7 mouse cellular contexts compared by ENCODE assay signal in genomic region chr14:20703461-20703860, GRCm38 (mm10). TPM values are rescaled to one million over a fixed set of nuclear protein-coding genes. Genes with fewer than 3 reads are reported as not detected.
DNase-seq lines count a peak whose midpoint lies in the region; ATAC-seq and TF ChIP-seq lines count a peak whose summit lies in the region.
"Not testable (repeated sequence)": the region's sequence is repeated elsewhere in the genome, so short reads cannot be mapped to it uniquely, and the experiment has no call there.

No protein-coding gene starts in this region.

- peak overlapping the region; percentile 65 for H3K4me3 ChIP-seq in cortical plate, adult 2 months (ENCODE audit: insufficient read depth, low read length)
- H3K4me3 ChIP-seq in forebrain, embryonic 14.5 days (ENCODE audit: low read depth, low read length): peak overlapping the region; percentile 63
- peak overlapping the region; percentile 78 for H3K4me3 ChIP-seq in heart, postnatal 0 days (ENCODE audit: low read depth, low read length)
- peak overlapping the region; percentile 89 for H3K4me3 ChIP-seq in kidney, adult 2 months (ENCODE audit: insufficient read depth, low read depth, low read length)
- H3K4me3 ChIP-seq in liver, adult 2 months (ENCODE audit: insufficient read depth, low read depth, low read length): peak overlapping the region; percentile 82
- H3K4me3 ChIP-seq in macrophage (ENCODE audit: inconsistent target): peak overlapping the region; percentile 96
- H3K4me3 ChIP-seq in neural tube, embryonic 13.5 days: peak overlapping the region; percentile 79

- H3K27me3 ChIP-seq in forebrain, embryonic 14.5 days (replicated peaks; ENCODE audit: control insufficient read depth, insufficient read depth, low read length); heart, postnatal 0 days (ENCODE audit: control insufficient read depth, insufficient read depth, low read length); kidney, adult 2 months (replicated peaks; ENCODE audit: control insufficient read depth, insufficient read depth, low read length); liver, adult 2 months (ENCODE audit: control insufficient read depth, insufficient read depth, low read length); neural tube, embryonic 13.5 days: not testable (repeated sequence)

- peak overlapping the region; percentile 70 for H3K4me2 ChIP-seq in forebrain, embryonic 14.5 days (ENCODE audit: low read length)
- peak overlapping the region; percentile 82 for H3K4me2 ChIP-seq in heart, postnatal 0 days (ENCODE audit: low read depth, low read length)
- H3K4me2 ChIP-seq in neural tube, embryonic 13.5 days: peak overlapping the region; percentile 68

- peaks cover 25% of the 10 kb centered on the region; the same call in 1 of the 2 replicates for H3K36me3 ChIP-seq in forebrain, embryonic 14.5 days (ENCODE audit: control insufficient read depth, insufficient read depth, low read length)
- peaks cover 20% of the 10 kb centered on the region for H3K36me3 ChIP-seq in heart, postnatal 0 days (replicated peaks; ENCODE audit: control insufficient read depth, insufficient read depth, low read length)
- not testable (repeated sequence) for H3K36me3 ChIP-seq in kidney, adult 2 months (ENCODE audit: control insufficient read depth, insufficient read depth, low read length); liver, adult 2 months (ENCODE audit: control insufficient read depth, insufficient read depth, low read length); macrophage (ENCODE audit: inconsistent target)
- H3K36me3 ChIP-seq in neural tube, embryonic 13.5 days: peaks cover 27% of the 10 kb centered on the region

- not testable (repeated sequence) for H3K9me3 ChIP-seq in forebrain, embryonic 14.5 days (replicated peaks; ENCODE audit: control insufficient read depth, low read length); heart, postnatal 0 days (replicated peaks; ENCODE audit: control insufficient read depth, low read length); neural tube, embryonic 13.5 days

- ATAC-seq in forebrain, embryonic 14.5 days; heart, postnatal 0 days (ENCODE audit: insufficient read depth, low read depth); neural tube, embryonic 13.5 days (ENCODE audit: low read depth): not testable (repeated sequence)

- TF ChIP-seq CTCF in cortical plate, adult 2 months (IDR thresholded peaks at IDR 0.05; ENCODE audit: extremely low read depth, insufficient read depth, low read length); heart, postnatal 0 days (IDR thresholded peaks at IDR 0.05; ENCODE audit: low read depth); kidney, adult 2 months (conservative IDR thresholded peaks at IDR 0.05; ENCODE audit: insufficient read depth, insufficient read length, low read depth, low read length); liver, adult 2 months (IDR thresholded peaks at IDR 0.05; ENCODE audit: low read depth, low read length): not testable (repeated sequence)

- peak overlapping the region; percentile 79 for H3K9ac ChIP-seq in forebrain, embryonic 14.5 days (ENCODE audit: low read length)
- H3K9ac ChIP-seq in heart, postnatal 0 days (replicated peaks; ENCODE audit: low read depth, low read length): peak overlapping the region; percentile 94
- H3K9ac ChIP-seq in liver, adult 2 months (ENCODE audit: low read depth, low read length): peak overlapping the region; percentile 94
- H3K9ac ChIP-seq in neural tube, embryonic 13.5 days: peak overlapping the region; percentile 88

- TF ChIP-seq EP300 in heart, postnatal 0 days (IDR thresholded peaks at IDR 0.05; ENCODE audit: low read depth): 0 out of 2 replicates have a peak, but pooled peaks have one; percentile 9

- not testable (repeated sequence) for TF ChIP-seq POLR2A in cortical plate, adult 2 months (IDR thresholded peaks at IDR 0.05; ENCODE audit: extremely low read depth, insufficient read depth, low read length); kidney, adult 2 months (IDR thresholded peaks at IDR 0.05; ENCODE audit: low read depth, low read length); liver, adult 2 months (IDR thresholded peaks at IDR 0.05; ENCODE audit: extremely low read depth, insufficient read depth, low read length)

- 9% methylated on average over 8 of the region's 8 CpGs for WGBS in forebrain, embryonic 14.5 days
- WGBS in heart, postnatal 0 days: 5% methylated on average over 8 of the region's 8 CpGs
- WGBS in kidney, adult 2 months: 8% methylated on average over 8 of the region's 8 CpGs
- WGBS in liver, adult 2 months: 7% methylated on average over 8 of the region's 8 CpGs
- 17% methylated on average over 6 of the region's 8 CpGs for WGBS in macrophage (ENCODE audit: missing documents)
- WGBS in neural tube, embryonic 13.5 days: 7% methylated on average over 8 of the region's 8 CpGs

- not testable (repeated sequence) for H3K4me1 ChIP-seq in cortical plate, adult 2 months (ENCODE audit: control insufficient read depth, insufficient read depth, low read length); kidney, adult 2 months (ENCODE audit: control insufficient read depth, insufficient read depth, low read length); liver, adult 2 months (ENCODE audit: control insufficient read depth, insufficient read depth, low read length)
- H3K4me1 ChIP-seq in forebrain, embryonic 14.5 days (ENCODE audit: control insufficient read depth, insufficient read depth, low read length): peaks cover 22% of the 10 kb centered on the region
- H3K4me1 ChIP-seq in heart, postnatal 0 days (ENCODE audit: control insufficient read depth, insufficient read depth): peaks cover 17% of the 10 kb centered on the region
- H3K4me1 ChIP-seq in neural tube, embryonic 13.5 days (replicated peaks): peaks cover 59% of the 10 kb centered on the region

- peaks cover 22% of the 10 kb centered on the region for H3K79me2 ChIP-seq in liver, adult 2 months (ENCODE audit: control insufficient read depth, insufficient read depth, low read length)
- peaks cover 68% of the 10 kb centered on the region for H3K79me2 ChIP-seq in macrophage (ENCODE audit: inconsistent target)

- not testable (repeated sequence) for H3K27ac ChIP-seq in cortical plate, adult 2 months (ENCODE audit: insufficient read depth, low read length)
- peak overlapping the region; percentile 87 for H3K27ac ChIP-seq in forebrain, embryonic 14.5 days (ENCODE audit: low read depth, low read length)
- H3K27ac ChIP-seq in heart, postnatal 0 days (ENCODE audit: low read depth): peak overlapping the region; percentile 97
- H3K27ac ChIP-seq in kidney, adult 2 months (ENCODE audit: insufficient read depth, low read depth, low read length): peak overlapping the region; percentile 78; the same call in 1 of the 2 replicates
- peak overlapping the region; percentile 88; the same call in 1 of the 2 replicates for H3K27ac ChIP-seq in liver, adult 2 months (replicated peaks; ENCODE audit: insufficient read depth, low read depth, low read length)
- peak overlapping the region; percentile 65 for H3K27ac ChIP-seq in macrophage
- peak overlapping the region; percentile 92 for H3K27ac ChIP-seq in neural tube, embryonic 13.5 days (replicated peaks)

- not testable (repeated sequence) for DNase-seq in forebrain, embryonic 14.5 days (ENCODE audit: low spot score); heart, postnatal 0 days (ENCODE audit: low spot score); kidney, adult 2 months; liver, adult 2 months (ENCODE audit: extremely low read depth, low read depth, low spot score)

RNA-seq across cellular contexts. Expression of gene Chchd1, which starts 0.7 kb away (rescaled TPM):
- polyA plus RNA-seq in cortical plate, adult 2 months (2012; rRNA removed): 84.9 and 85.9 TPM in 2 replicates
- 227 and 259 TPM in 2 replicates for polyA plus RNA-seq in forebrain, embryonic 14.5 days (2014; fragmentation: Nextera tagmentation; extraction: Ambion mirVana)
- total RNA-seq in heart, postnatal 0 days (2014; rRNA removed; ENCODE audit: low replicate concordance): 159 and 181 TPM in 2 replicates
- polyA plus RNA-seq in heart, postnatal 0 days (2015; fragmentation: Nextera tagmentation; extraction: Ambion mirVana): 243 and 251 TPM in 2 replicates
- 42.3 and 54.0 TPM in 2 replicates for polyA plus RNA-seq in kidney, adult 2 months (2012; rRNA removed)
- total RNA-seq in liver, adult 2 months (2014; rRNA removed): 92.7 and 112 TPM in 2 replicates
- 23.8 and 31.0 TPM in 2 replicates for polyA plus RNA-seq in liver, adult 2 months (2012; rRNA removed)
- 10 to 100 TPM in 24 of 26 experiments, 1 to 10 TPM in 2; 9.8 to 58.5 (median 26.2) TPM for total RNA-seq in macrophage (2018; cell fraction: chromatin; rRNA removed)
- total RNA-seq in macrophage (2018; cell fraction: cytosol; rRNA removed): 100 to 1,000 TPM in 2 of 26 experiments, 10 to 100 TPM in 24; 49.8 to 116 (median 73.2) TPM
- 10 to 100 TPM; 11.2 to 51.2 (median 21.9) TPM for total RNA-seq in macrophage (2018; cell fraction: nucleus; rRNA removed)
- polyA plus RNA-seq in macrophage (2018): 58.9 to 120 TPM (median 68.1 TPM) in 3 replicates
- 191 and 218 TPM in 2 replicates for polyA plus RNA-seq in neural tube, embryonic 13.5 days (2015; fragmentation: Nextera tagmentation; extraction: Ambion mirVana)

RNA-seq across cellular contexts. Expression of gene Zswim8, which starts 3.9 kb away (rescaled TPM):
- 174 and 185 TPM in 2 replicates for polyA plus RNA-seq in cortical plate, adult 2 months (2012; rRNA removed)
- 31.8 and 39.1 TPM in 2 replicates for polyA plus RNA-seq in forebrain, embryonic 14.5 days (2014; fragmentation: Nextera tagmentation; extraction: Ambion mirVana)
- total RNA-seq in heart, postnatal 0 days (2014; rRNA removed; ENCODE audit: low replicate concordance): 60.1 and 78.8 TPM in 2 replicates
- polyA plus RNA-seq in heart, postnatal 0 days (2015; fragmentation: Nextera tagmentation; extraction: Ambion mirVana): 11.6 and 14.2 TPM in 2 replicates
- 136 and 167 TPM in 2 replicates for polyA plus RNA-seq in kidney, adult 2 months (2012; rRNA removed)
- total RNA-seq in liver, adult 2 months (2014; rRNA removed): 11.4 and 19.6 TPM in 2 replicates
- 58.6 and 95.0 TPM in 2 replicates for polyA plus RNA-seq in liver, adult 2 months (2012; rRNA removed)
- total RNA-seq in macrophage (2018; cell fraction: chromatin; rRNA removed): 100 to 1,000 TPM; 322 to 740 (median 494) TPM
- 10 to 100 TPM; 30.5 to 65.8 (median 44.9) TPM for total RNA-seq in macrophage (2018; cell fraction: cytosol; rRNA removed)
- total RNA-seq in macrophage (2018; cell fraction: nucleus; rRNA removed): 100 to 1,000 TPM; 207 to 425 (median 288) TPM
- polyA plus RNA-seq in macrophage (2018): 38.2 to 53.2 TPM (median 47.0 TPM) in 3 replicates
- 51.4 and 51.5 TPM in 2 replicates for polyA plus RNA-seq in neural tube, embryonic 13.5 days (2015; fragmentation: Nextera tagmentation; extraction: Ambion mirVana)

RNA-seq across cellular contexts. Expression of gene Fut11, which starts 8.7 kb away (rescaled TPM):
- polyA plus RNA-seq in cortical plate, adult 2 months (2012; rRNA removed): 14.9 and 16.3 TPM in 2 replicates
- 13.1 and 15.1 TPM in 2 replicates for polyA plus RNA-seq in forebrain, embryonic 14.5 days (2014; fragmentation: Nextera tagmentation; extraction: Ambion mirVana)
- total RNA-seq in heart, postnatal 0 days (2014; rRNA removed; ENCODE audit: low replicate concordance): 11.1 and 14.2 TPM in 2 replicates
- 11.4 and 11.9 TPM in 2 replicates for polyA plus RNA-seq in heart, postnatal 0 days (2015; fragmentation: Nextera tagmentation; extraction: Ambion mirVana)
- polyA plus RNA-seq in kidney, adult 2 months (2012; rRNA removed): 7.9 and 11.2 TPM in 2 replicates
- 3.3 and 3.7 TPM in 2 replicates for total RNA-seq in liver, adult 2 months (2014; rRNA removed)
- 2.5 and 3.8 TPM in 2 replicates for polyA plus RNA-seq in liver, adult 2 months (2012; rRNA removed)
- 1 to 10 TPM in 25 of 26 experiments, under 1 TPM in 1; 1.00 to 9.2 (median 2.9) TPM for total RNA-seq in macrophage (2018; cell fraction: chromatin; rRNA removed)
- total RNA-seq in macrophage (2018; cell fraction: cytosol; rRNA removed): 10 to 100 TPM in 6 of 26 experiments, 1 to 10 TPM in 20; 4.8 to 14.4 (median 8.4) TPM
- total RNA-seq in macrophage (2018; cell fraction: nucleus; rRNA removed): 10 to 100 TPM in 13 of 26 experiments, 1 to 10 TPM in 13; 4.7 to 21.4 (median 10.0) TPM
- 6.3 to 12.2 TPM (median 8.0 TPM) in 3 replicates for polyA plus RNA-seq in macrophage (2018)
- 28.3 and 29.1 TPM in 2 replicates for polyA plus RNA-seq in neural tube, embryonic 13.5 days (2015; fragmentation: Nextera tagmentation; extraction: Ambion mirVana)

RNA-seq across cellular contexts. Expression of gene Sec24c, which starts 29.4 kb away (rescaled TPM):
- 77.2 and 79.3 TPM in 2 replicates for polyA plus RNA-seq in cortical plate, adult 2 months (2012; rRNA removed)
- 64.9 and 75.4 TPM in 2 replicates for polyA plus RNA-seq in forebrain, embryonic 14.5 days (2014; fragmentation: Nextera tagmentation; extraction: Ambion mirVana)
- 71.2 and 91.6 TPM in 2 replicates for total RNA-seq in heart, postnatal 0 days (2014; rRNA removed; ENCODE audit: low replicate concordance)
- polyA plus RNA-seq in heart, postnatal 0 days (2015; fragmentation: Nextera tagmentation; extraction: Ambion mirVana): 42.6 and 42.9 TPM in 2 replicates
- 133 and 153 TPM in 2 replicates for polyA plus RNA-seq in kidney, adult 2 months (2012; rRNA removed)
- total RNA-seq in liver, adult 2 months (2014; rRNA removed): 52.7 and 57.8 TPM in 2 replicates
- 127 and 183 TPM in 2 replicates for polyA plus RNA-seq in liver, adult 2 months (2012; rRNA removed)
- 100 to 1,000 TPM; 142 to 235 (median 175) TPM for total RNA-seq in macrophage (2018; cell fraction: chromatin; rRNA removed)
- total RNA-seq in macrophage (2018; cell fraction: cytosol; rRNA removed): 10 to 100 TPM; 51.1 to 71.1 (median 61.4) TPM
- total RNA-seq in macrophage (2018; cell fraction: nucleus; rRNA removed): 100 to 1,000 TPM in 10 of 26 experiments, 10 to 100 TPM in 16; 76.3 to 122 (median 96.9) TPM
- polyA plus RNA-seq in macrophage (2018): 43.0 to 56.3 TPM (median 51.3 TPM) in 3 replicates
- 89.6 and 94.6 TPM in 2 replicates for polyA plus RNA-seq in neural tube, embryonic 13.5 days (2015; fragmentation: Nextera tagmentation; extraction: Ambion mirVana)

RNA-seq across cellular contexts. Expression of gene Ndst2, which starts 30.9 kb away (rescaled TPM):
- polyA plus RNA-seq in cortical plate, adult 2 months (2012; rRNA removed): 22.9 and 26.7 TPM in 2 replicates
- polyA plus RNA-seq in forebrain, embryonic 14.5 days (2014; fragmentation: Nextera tagmentation; extraction: Ambion mirVana): 12.5 and 14.2 TPM in 2 replicates
- 8.0 and 20.3 TPM in 2 replicates for total RNA-seq in heart, postnatal 0 days (2014; rRNA removed; ENCODE audit: low replicate concordance)
- polyA plus RNA-seq in heart, postnatal 0 days (2015; fragmentation: Nextera tagmentation; extraction: Ambion mirVana): 7.8 and 8.5 TPM in 2 replicates
- polyA plus RNA-seq in kidney, adult 2 months (2012; rRNA removed): 28.7 and 31.4 TPM in 2 replicates
- total RNA-seq in liver, adult 2 months (2014; rRNA removed): 10.8 and 13.2 TPM in 2 replicates
- polyA plus RNA-seq in liver, adult 2 months (2012; rRNA removed): 22.8 and 33.2 TPM in 2 replicates
- total RNA-seq in macrophage (2018; cell fraction: chromatin; rRNA removed): 100 to 1,000 TPM in 21 of 26 experiments, 10 to 100 TPM in 5; 68.3 to 330 (median 160) TPM
- 10 to 100 TPM; 24.5 to 83.9 (median 48.9) TPM for total RNA-seq in macrophage (2018; cell fraction: cytosol; rRNA removed)
- 100 to 1,000 TPM in 21 of 26 experiments, 10 to 100 TPM in 5; 69.3 to 295 (median 131) TPM for total RNA-seq in macrophage (2018; cell fraction: nucleus; rRNA removed)
- polyA plus RNA-seq in macrophage (2018): 30.3 to 67.9 TPM (median 35.8 TPM) in 3 replicates
- polyA plus RNA-seq in neural tube, embryonic 13.5 days (2015; fragmentation: Nextera tagmentation; extraction: Ambion mirVana): 17.4 and 20.8 TPM in 2 replicates
